Mouse (Mus musculus) bone marrow, adult 2 months (tissue): ENCODE measurements around the gene Cdc40. TPM values are rescaled to one million over a fixed set of nuclear protein-coding genes. Genes with fewer than 3 reads are reported as not detected.
A peak's percentile ranks its signal among the peaks of the same experiment; 100 is the strongest.

Experiments
- H3K27ac ChIP-seq: fragments of 200-500 bp; 2 replicates; pipeline ENCODE4 v1.5.1; 2012; ENCODE audit warnings: low read depth, mild to moderate bottlenecking, control low read depth, inconsistent platforms, low read length; ENCODE audit not compliant: control insufficient read depth, poor library complexity, insufficient read depth
- H3K4me1 ChIP-seq: fragments of 200-500 bp; 2 replicates; pipeline ENCODE4 v1.6.1; 2011; ENCODE audit warnings: low read length; ENCODE audit not compliant: control insufficient read depth, insufficient read depth
- H3K4me3 ChIP-seq: fragments of 200-500 bp; replicated peaks from 2 replicates; pipeline ENCODE3; 2011; ENCODE audit warnings: mild to moderate bottlenecking, low read depth, low read length, control low read depth; ENCODE audit not compliant: control insufficient read depth
- CTCF ChIP-seq: fragments of 200-500 bp; IDR thresholded peaks from 2 replicates; pipeline ENCODE4 v1.5.1; 2011; ENCODE audit warnings: low read length, control low read depth; ENCODE audit not compliant: control insufficient read depth, insufficient read depth
- POLR2A ChIP-seq: fragments of 200-500 bp; IDR thresholded peaks from 2 replicates; pipeline ENCODE4 v1.6.1; 2011; ENCODE audit warnings: low read depth, mild to moderate bottlenecking, control low read depth, low read length, borderline replicate concordance; ENCODE audit not compliant: control insufficient read depth
- WGBS: fragments of 180-500 bp; shearing (Covaris S2); methylation state at CpG from one replicate; pipeline ENCODE4 v1.1.7; 2018; 5-methylcytosine and 5-hydroxymethylcytosine counted together
- polyA plus RNA-seq: library from polyadenylated mRNA; stranded (reverse); fragments of >200 nt; gene quantifications from 2 replicates; pipeline ENCODE4 v1.2.4, GENCODE M21; 2011; ENCODE audit warnings: low replicate concordance; ENCODE audit not compliant: missing spikeins, insufficient read depth, insufficient read length

The Cdc40 gene
- polyA plus RNA-seq, result 10.1 and 20.6 TPM in 2 replicates

- Histone ChIP-seq H3K27ac (peak within 1 kb of the TSS; percentile 69), H3K4me1 (no peaks in the 10 kb centered on the region; the same call in 1 of the 2 replicates), H3K4me3 (peak within 1 kb of the TSS; percentile 97)
- peak; percentile 84 for TF ChIP-seq POLR2A
- TF ChIP-seq CTCF, result no peak
- under 1% methylated on average over 44 of the region's 44 CpGs for WGBS
Observed at GRCm38 (mm10) chr10:40882831-40883643, at the start of gene Cdc40, which contains the start of gene Wasf1. TSS of gene Cdc40 (minus strand) at chr10:40883311. TSS of gene Wasf1 (plus strand) at chr10:40883475.

GRCm38 (mm10) chr10:40919464-40919863 lies 36.4 kb upstream of the Cdc40 start:
- TF ChIP-seq CTCF (no peak), POLR2A (no peak)
- Histone ChIP-seq H3K4me1 (no peaks in the 10 kb centered on the region), H3K4me3 (no peak overlapping the region), H3K27ac (no peak overlapping the region)
- WGBS, result 77% methylated on average over 6 of the region's 6 CpGs

- WGBS, result 80% methylated on average over 8 of the region's 8 CpGs
- TF ChIP-seq CTCF (no peak), POLR2A (no peak)
- H3K4me3 ChIP-seq, result no peak overlapping the region
- H3K4me1 ChIP-seq, result no peaks in the 10 kb centered on the region
- no peak overlapping the region for H3K27ac ChIP-seq
Observed at GRCm38 (mm10) chr10:40918669-40919440, 35.7 kb upstream of the Cdc40 start.

- Histone ChIP-seq H3K4me3 (no peak overlapping the region), H3K4me1 (no peaks in the 10 kb centered on the region), H3K27ac (no peak overlapping the region)
- TF ChIP-seq POLR2A, result no peak
- 74% methylated on average over 2 of the region's 2 CpGs for WGBS
Observed at GRCm38 (mm10) chr10:40915240-40915639, 32.1 kb upstream of the Cdc40 start.

- WGBS, result 61% methylated on average over 2 of the region's 2 CpGs
- Histone ChIP-seq H3K4me1 (no peaks in the 10 kb centered on the region), H3K4me3 (no peak overlapping the region), H3K27ac (no peak overlapping the region)
- TF ChIP-seq CTCF (no peak), POLR2A (no peak)
Observed at GRCm38 (mm10) chr10:40910811-40911210, 27.7 kb upstream of the Cdc40 start.

GRCm38 (mm10) chr10:40908580-40908979 lies 25.5 kb upstream of the Cdc40 start:
- Histone ChIP-seq H3K4me1 (no peaks in the 10 kb centered on the region), H3K27ac (no peak overlapping the region), H3K4me3 (no peak overlapping the region)
- WGBS, result 32% methylated on average over 2 of the region's 2 CpGs
- TF ChIP-seq CTCF, result no peak
- no peak for TF ChIP-seq POLR2A

- H3K4me1 ChIP-seq, result no peaks in the 10 kb centered on the region
Observed at GRCm38 (mm10) chr10:40906802-40907201, 23.7 kb upstream of the Cdc40 start.

GRCm38 (mm10) chr10:40906131-40906530 lies 23.0 kb upstream of the Cdc40 start:
- no peaks in the 10 kb centered on the region for H3K4me1 ChIP-seq
- no peak for TF ChIP-seq POLR2A
- TF ChIP-seq CTCF, result no peak
- H3K27ac ChIP-seq, result no peak overlapping the region
- H3K4me3 ChIP-seq, result no peak overlapping the region
- 59% methylated on average over 1 of the region's 1 CpGs for WGBS

More at GRCm38 (mm10) chr10:40906802-40907201, 23.7 kb upstream of the Cdc40 start:
- no peak overlapping the region for H3K4me3 ChIP-seq
- no peak overlapping the region for H3K27ac ChIP-seq
- TF ChIP-seq POLR2A (no peak), CTCF (no peak)
- WGBS, result 77% methylated on average over 7 of the region's 7 CpGs
